Comparison of ENCODE assay signal across 9 mouse cellular contexts in genomic region chr7:17050933-17051594, GRCm38 (mm10). TPM values are rescaled to one million over a fixed set of nuclear protein-coding genes. Genes with fewer than 3 reads are reported as not detected.
DNase-seq lines count a peak whose midpoint lies in the region; ATAC-seq and TF ChIP-seq lines count a peak whose summit lies in the region.
"Had no signal": no experiment of that assay in that cellular context is flagged by ENCODE, and none has a peak within 500 bp of the region (broad histone marks: within the 10 kb centered on the region; RNA-seq: fewer than 3 reads in every experiment).

No protein-coding gene starts in this region.

- peaks cover 10% of the 10 kb centered on the region for H3K4me1 ChIP-seq in E14TG2a.4 (replicated peaks; ENCODE audit: low read depth, low read length)
- H3K4me1 ChIP-seq in kidney, embryonic 14.5 days (ENCODE audit: control insufficient read depth, insufficient read depth, low read length): no peaks in the 10 kb centered on the region
- no peaks in the 10 kb centered on the region for H3K4me1 ChIP-seq in lung, postnatal 0 days (ENCODE audit: insufficient read depth, low read depth, low read length)
- H3K4me1 ChIP-seq in stomach, embryonic 14.5 days (ENCODE audit: control insufficient read depth, insufficient read depth, low read length): no peaks in the 10 kb centered on the region

- DNase-seq in gastrocnemius, adult 18-20 months (ENCODE audit: low spot score): peak; percentile 52
- DNase-seq in gastrocnemius, postnatal 36 days: no peak
- DNase-seq in cerebellum, adult 8-10 months: peak; percentile 72
- DNase-seq in gastrocnemius, postnatal 25 days: peak; percentile 41
- peak; percentile 87 for DNase-seq in lung, postnatal 0 days (ENCODE audit: low spot score)

- H3K4me3 ChIP-seq in E14TG2a.4 (replicated peaks; ENCODE audit: low read length): no peak overlapping the region
- no peak overlapping the region for H3K4me3 ChIP-seq in kidney, embryonic 14.5 days (ENCODE audit: low read length)
- no peak overlapping the region for H3K4me3 ChIP-seq in lung, postnatal 0 days (ENCODE audit: low read depth, low read length)
- no peak overlapping the region for H3K4me3 ChIP-seq in stomach, embryonic 14.5 days (ENCODE audit: low read depth, low read length)

- H3K9ac ChIP-seq in kidney, embryonic 14.5 days (ENCODE audit: low read depth, low read length): no peak overlapping the region
- no peak overlapping the region for H3K9ac ChIP-seq in lung, postnatal 0 days (replicated peaks; ENCODE audit: low read depth)
- no peak overlapping the region for H3K9ac ChIP-seq in stomach, embryonic 14.5 days (replicated peaks; ENCODE audit: low read depth, low read length)

- TF ChIP-seq EP300 in lung, postnatal 0 days (IDR thresholded peaks at IDR 0.05): no peak

- H3K4me2 ChIP-seq in kidney, embryonic 14.5 days (replicated peaks; ENCODE audit: low read depth, low read length): no peak overlapping the region
- no peak overlapping the region for H3K4me2 ChIP-seq in lung, postnatal 0 days (replicated peaks; ENCODE audit: low read depth, low read length)
- H3K4me2 ChIP-seq in stomach, embryonic 14.5 days (replicated peaks; ENCODE audit: low read depth, low read length): no peak overlapping the region

- no peaks in the 10 kb centered on the region for H3K27me3 ChIP-seq in E14TG2a.4 (ENCODE audit: insufficient read depth, low read length)
- no peaks in the 10 kb centered on the region for H3K27me3 ChIP-seq in kidney, embryonic 14.5 days (ENCODE audit: control insufficient read depth, insufficient read depth, low read length)
- H3K27me3 ChIP-seq in lung, postnatal 0 days (replicated peaks; ENCODE audit: insufficient read depth, low read length): no peaks in the 10 kb centered on the region
- H3K27me3 ChIP-seq in stomach, embryonic 14.5 days (ENCODE audit: control insufficient read depth, insufficient read depth, low read length): no peaks in the 10 kb centered on the region

- TF ChIP-seq CTCF in E14TG2a.4 (conservative IDR thresholded peaks at IDR 0.05; ENCODE audit: low read length): peak; percentile 59
- peak; percentile 84 for TF ChIP-seq CTCF in lung, postnatal 0 days (IDR thresholded peaks at IDR 0.05)

- peaks cover 8% of the 10 kb centered on the region for H3K36me3 ChIP-seq in E14TG2a.4 (ENCODE audit: insufficient read depth, low read length)
- H3K36me3 ChIP-seq in kidney, embryonic 14.5 days (ENCODE audit: control insufficient read depth, insufficient read depth, low read length): peaks cover 22% of the 10 kb centered on the region
- peaks cover 28% of the 10 kb centered on the region; the same call in 1 of the 2 replicates for H3K36me3 ChIP-seq in lung, postnatal 0 days (ENCODE audit: insufficient read depth, low read length)
- H3K36me3 ChIP-seq in stomach, embryonic 14.5 days (ENCODE audit: control insufficient read depth, insufficient read depth, low read length): peaks cover 44% of the 10 kb centered on the region

- peak; percentile 53 for ATAC-seq in kidney, embryonic 14.5 days (ENCODE audit: low FRiP score, low TSS enrichment)
- ATAC-seq in lung, postnatal 0 days: peak; percentile 23
- peak; percentile 64 for ATAC-seq in stomach, embryonic 14.5 days (ENCODE audit: insufficient number of reproducible peaks, insufficient read depth, low FRiP score, low read depth)

- WGBS in kidney, embryonic 14.5 days: 11% methylated on average over 15 of the region's 17 CpGs
- WGBS in lung, postnatal 0 days: 20% methylated on average over 13 of the region's 17 CpGs
- WGBS in stomach, embryonic 14.5 days: 13% methylated on average over 15 of the region's 17 CpGs

- H3K27ac ChIP-seq in kidney, embryonic 14.5 days (ENCODE audit: low read depth, low read length): no peak overlapping the region
- H3K27ac ChIP-seq in lung, postnatal 0 days (ENCODE audit: low read length): no peak overlapping the region
- no peak overlapping the region for H3K27ac ChIP-seq in stomach, embryonic 14.5 days (ENCODE audit: low read length)
- H3K27ac ChIP-seq: macrophage had no signal

- intact Hi-C loops in gastrocnemius, postnatal 36 days (cut with DNase I): loop anchor here (5.0 kb wide), 1 partner anchor 44 kb away; no protein-coding TSS in a partner anchor

- peaks cover 11% of the 10 kb centered on the region for H3K9me3 ChIP-seq in E14TG2a.4 (ENCODE audit: low read length)
- H3K9me3 ChIP-seq in kidney, embryonic 14.5 days (ENCODE audit: control insufficient read depth, low read length): no peaks in the 10 kb centered on the region
- H3K9me3 ChIP-seq in lung, postnatal 0 days (ENCODE audit: low read length): no peaks in the 10 kb centered on the region
- H3K9me3 ChIP-seq in stomach, embryonic 14.5 days (ENCODE audit: control insufficient read depth, low read depth, low read length): no peaks in the 10 kb centered on the region

RNA-seq across cellular contexts. Expression of gene Hif3a, which starts 11.2 kb away (rescaled TPM):
- total RNA-seq in gastrocnemius, adult 18-20 months (2021): 1 to 10 TPM in 1 of 2 experiments, under 1 TPM in 1; 0.64 to 1.6 TPM
- total RNA-seq in gastrocnemius, postnatal 36 days (2021): 1 to 10 TPM; 1.2 to 1.3 TPM
- total RNA-seq in gastrocnemius, postnatal 25 days (2021): 1 to 10 TPM in 1 of 2 experiments, under 1 TPM in 1; 0.97 to 1.3 TPM
- polyA plus RNA-seq in kidney, embryonic 14.5 days (2014; fragmentation: Nextera tagmentation; extraction: Ambion mirVana): 14.2 and 19.7 TPM in 2 replicates
- polyA plus RNA-seq in lung, postnatal 0 days (2015; fragmentation: Nextera tagmentation; extraction: Ambion mirVana): 5.3 and 8.2 TPM in 2 replicates
- 46.0 and 51.7 TPM in 2 replicates for polyA plus RNA-seq in stomach, embryonic 14.5 days (2014; fragmentation: Nextera tagmentation; extraction: Ambion mirVana)
- polyA plus RNA-seq: macrophage had no signal

RNA-seq across cellular contexts. Expression of gene Psg16, which starts 22.8 kb away (rescaled TPM):
- under 1 TPM in 1 of 2 experiments, not detected in 1; 0.17 TPM for total RNA-seq in gastrocnemius, adult 18-20 months (2021)
- total RNA-seq in gastrocnemius, postnatal 36 days (2021): under 1 TPM; 0.07 to 0.13 TPM
- total RNA-seq in gastrocnemius, postnatal 25 days (2021): under 1 TPM; 0.08 to 0.10 TPM
- 0.06 and 0.23 TPM in 2 replicates for polyA plus RNA-seq in kidney, embryonic 14.5 days (2014; fragmentation: Nextera tagmentation; extraction: Ambion mirVana)
- 0.18 and 0.21 TPM in 2 replicates for polyA plus RNA-seq in lung, postnatal 0 days (2015; fragmentation: Nextera tagmentation; extraction: Ambion mirVana)
- polyA plus RNA-seq in stomach, embryonic 14.5 days (2014; fragmentation: Nextera tagmentation; extraction: Ambion mirVana): 0.10 and 0.24 TPM in 2 replicates
- polyA plus RNA-seq: macrophage had no signal

RNA-seq across cellular contexts. Expression of gene Ppp5c, which starts 23.3 kb away (rescaled TPM):
- 10 to 100 TPM; 62.4 to 63.0 TPM for total RNA-seq in gastrocnemius, adult 18-20 months (2021)
- total RNA-seq in gastrocnemius, postnatal 36 days (2021): 10 to 100 TPM; 62.4 to 62.7 TPM
- total RNA-seq in gastrocnemius, postnatal 25 days (2021): 10 to 100 TPM; 59.8 to 68.1 TPM
- polyA plus RNA-seq in kidney, embryonic 14.5 days (2014; fragmentation: Nextera tagmentation; extraction: Ambion mirVana): 103 and 115 TPM in 2 replicates
- 65.1 and 71.8 TPM in 2 replicates for polyA plus RNA-seq in lung, postnatal 0 days (2015; fragmentation: Nextera tagmentation; extraction: Ambion mirVana)
- polyA plus RNA-seq in stomach, embryonic 14.5 days (2014; fragmentation: Nextera tagmentation; extraction: Ambion mirVana): 93.6 and 94.4 TPM in 2 replicates

RNA-seq across cellular contexts. Expression of gene Ccdc8, which starts 58.6 kb away (rescaled TPM):
- total RNA-seq in gastrocnemius, adult 18-20 months (2021): under 1 TPM; 0.94 to 0.97 TPM
- 1 to 10 TPM; 1.6 to 2.1 TPM for total RNA-seq in gastrocnemius, postnatal 36 days (2021)
- total RNA-seq in gastrocnemius, postnatal 25 days (2021): 1 to 10 TPM; 1.7 to 2.6 TPM
- 17.5 and 21.4 TPM in 2 replicates for polyA plus RNA-seq in kidney, embryonic 14.5 days (2014; fragmentation: Nextera tagmentation; extraction: Ambion mirVana)
- 7.8 and 8.0 TPM in 2 replicates for polyA plus RNA-seq in lung, postnatal 0 days (2015; fragmentation: Nextera tagmentation; extraction: Ambion mirVana)
- 18.7 and 22.3 TPM in 2 replicates for polyA plus RNA-seq in stomach, embryonic 14.5 days (2014; fragmentation: Nextera tagmentation; extraction: Ambion mirVana)

Comparison
In these comparisons a context has a peak if more than half of its experiments do, and no peak if none do; other contexts are left out.
1. DNase-seq: peak in gastrocnemius, adult 18-20 months (single experiment), cerebellum, adult 8-10 months (single experiment), gastrocnemius, postnatal 25 days (single experiment) and lung, postnatal 0 days (single experiment); none in gastrocnemius, postnatal 36 days (0 of 2).
2. Peak in every context shown above with its lines, with median percentiles within 50 percentile points of each other: ATAC-seq.